ENCODE assay signal across 19 mouse cellular contexts in genomic region chr10:87015403-87015802, GRCm38 (mm10). TPM values are rescaled to one million over a fixed set of nuclear protein-coding genes. Genes with fewer than 3 reads are reported as not detected.
"Had no signal": no experiment of that assay in that cellular context is flagged by ENCODE, and none has a peak within 500 bp of the region (broad histone marks: within the 10 kb centered on the region; RNA-seq: fewer than 3 reads in every experiment).

No protein-coding gene starts in this region.

- H3K9me3 ChIP-seq: limb, embryonic 10.5 days; limb, embryonic 13.5 days; liver, embryonic 15.5 days; midbrain, embryonic 12.5 days; midbrain, embryonic 15.5 days had no signal

- H3K36me3 ChIP-seq: limb, embryonic 10.5 days; limb, embryonic 13.5 days; liver, embryonic 15.5 days; midbrain, embryonic 12.5 days; midbrain, embryonic 15.5 days had no signal

- H3K27me3 ChIP-seq: limb, embryonic 13.5 days; liver, embryonic 15.5 days; midbrain, embryonic 15.5 days had no signal

- H3K27ac ChIP-seq: limb, embryonic 10.5 days; limb, embryonic 13.5 days; liver, embryonic 15.5 days; midbrain, embryonic 12.5 days; midbrain, embryonic 15.5 days had no signal

- H3K4me2 ChIP-seq: limb, embryonic 13.5 days; liver, embryonic 15.5 days; midbrain, embryonic 12.5 days; midbrain, embryonic 15.5 days had no signal

- H3K9ac ChIP-seq: limb, embryonic 13.5 days; liver, embryonic 15.5 days; midbrain, embryonic 12.5 days; midbrain, embryonic 15.5 days had no signal

- DNase-seq: liver; lung, adult 2 months; thymus, adult 18-20 months; thymus, postnatal 36 days had no signal

- H3K4me3 ChIP-seq: limb, embryonic 10.5 days; limb, embryonic 13.5 days; liver, embryonic 15.5 days; midbrain, embryonic 12.5 days; midbrain, embryonic 15.5 days had no signal

- H3K4me1 ChIP-seq: limb, embryonic 10.5 days; liver, embryonic 15.5 days; midbrain, embryonic 15.5 days had no signal

RNA-seq across cellular contexts. Expression of gene Stab2, which starts 7.6 kb away (rescaled TPM):
- total RNA-seq: megakaryocyte-erythroid progenitor cell, adult 5-6 weeks; monocyte, adult 5-6 weeks had no signal

RNA-seq across cellular contexts. Expression of gene 1700113H08Rik, which starts 42.4 kb away (rescaled TPM):
- total RNA-seq: layer of hippocampus, adult 18-20 months; layer of hippocampus, postnatal 14 days; left cerebral cortex, adult 8-10 months; left cerebral cortex, postnatal 25 days; megakaryocyte-erythroid progenitor cell, adult 5-6 weeks; monocyte, adult 5-6 weeks had no signal
- polyA plus RNA-seq: kidney, embryonic 14.5 days; limb, embryonic 10.5 days; limb, embryonic 13.5 days; liver, embryonic 15.5 days; lung, adult 2 months; lung, postnatal 0 days; midbrain, embryonic 15.5 days; small intestine, adult 2 months; stomach, embryonic 16.5 days had no signal
